Mouse (Mus musculus): ENCODE results near the gene Adgrf1. TPM values are rescaled to one million over a fixed set of nuclear protein-coding genes. Genes with fewer than 3 reads are reported as not detected.

The Adgrf1 gene
- polyA plus RNA-seq, 1 experiment from 2014 or later, result not detected

DNA sequence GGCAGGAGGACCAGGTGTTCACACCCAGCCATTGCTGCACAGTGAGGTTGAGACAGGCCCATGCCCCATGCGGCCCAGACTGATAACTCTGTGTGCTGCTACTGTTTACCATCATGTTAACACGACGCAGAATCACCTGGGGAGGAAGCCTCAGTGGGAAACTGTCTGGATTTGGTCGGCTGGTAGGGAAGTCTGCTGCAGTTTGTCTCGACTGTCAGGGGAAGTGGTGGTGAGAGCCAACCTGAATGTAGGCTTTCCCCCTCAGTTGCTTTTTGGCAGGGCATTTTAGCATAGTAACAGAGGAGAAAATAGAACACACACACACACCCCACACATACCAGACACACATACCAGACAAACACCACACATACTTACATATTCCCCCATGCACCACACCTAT lies 12.7 kb downstream of the Adgrf1 start:
- ATAC-seq (ENCODE audit: low FRiP score), result no peak
- H3K36me3 ChIP-seq (ENCODE audit: control insufficient read depth, insufficient read depth, low read length), result no peaks in the 10 kb centered on the region
- no peaks in the 10 kb centered on the region for H3K4me1 ChIP-seq (ENCODE audit: control insufficient read depth, insufficient read depth, low read length)
- H3K4me3 ChIP-seq (ENCODE audit: low read depth, low read length), result no peak overlapping the region
- no peak overlapping the region for H3K4me2 ChIP-seq
- no peak overlapping the region for H3K9ac ChIP-seq (ENCODE audit: low read length)
- no peak for DNase-seq (ENCODE audit: low spot score, missing footprints)
- 79% methylated on average over 5 of the region's 5 CpGs for WGBS
- H3K27me3 ChIP-seq (ENCODE audit: control insufficient read depth, insufficient read depth, low read length), result no peaks in the 10 kb centered on the region
- no peak overlapping the region for H3K27ac ChIP-seq (ENCODE audit: low read depth, low read length)
- H3K9me3 ChIP-seq (ENCODE audit: control insufficient read depth, low read length), result no peaks in the 10 kb centered on the region

DNA sequence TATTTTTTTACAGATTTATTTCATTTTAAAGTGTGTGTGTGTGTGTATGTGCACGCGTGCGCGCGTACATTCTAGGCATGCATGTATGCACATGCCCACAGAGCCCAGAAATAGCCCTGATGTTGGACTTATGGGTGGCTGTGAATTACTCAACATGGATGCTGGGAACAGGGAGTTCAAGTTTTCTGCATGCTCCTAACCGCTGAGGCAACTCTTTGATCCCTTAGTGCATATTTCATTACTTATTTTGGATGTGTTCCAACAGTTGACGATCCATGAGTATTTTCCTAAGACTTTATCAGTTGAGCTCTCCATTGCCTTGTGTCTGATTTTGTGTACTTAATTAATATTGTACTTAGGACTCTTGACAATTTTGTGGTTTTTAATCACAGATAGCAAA lies 29.4 kb downstream of the Adgrf1 start:
- Histone ChIP-seq H3K36me3 (ENCODE audit: control insufficient read depth, insufficient read depth, low read length) (no peaks in the 10 kb centered on the region), H3K4me1 (ENCODE audit: control insufficient read depth, insufficient read depth, low read length) (no peaks in the 10 kb centered on the region), H3K4me3 (ENCODE audit: low read depth, low read length) (no peak overlapping the region), H3K27ac (ENCODE audit: low read depth, low read length) (no peak overlapping the region), H3K9ac (ENCODE audit: low read length) (no peak overlapping the region), H3K4me2 (no peak overlapping the region), H3K27me3 (ENCODE audit: control insufficient read depth, insufficient read depth, low read length) (no peaks in the 10 kb centered on the region), H3K9me3 (ENCODE audit: control insufficient read depth, low read length) (no peaks in the 10 kb centered on the region)
- WGBS, result 95% methylated on average over 7 of the region's 7 CpGs
- DNase-seq (ENCODE audit: low spot score, missing footprints) (no peak), ATAC-seq (ENCODE audit: low FRiP score) (no peak)

- no peak overlapping the region for H3K27ac ChIP-seq (ENCODE audit: low read depth, low read length)
- peak overlapping the region; percentile 2; the same call in 1 of the 2 replicates for H3K9ac ChIP-seq (ENCODE audit: low read length)
Measured at GRCm38 (mm10) chr17:43325986-43326671, 56.0 kb downstream of the Adgrf1 start.

GRCm38 (mm10) chr17:43326726-43327700 lies 56.9 kb downstream of the Adgrf1 start:
- WGBS, result 5% methylated on average over 29 of the region's 29 CpGs
- peak overlapping the region; percentile 41; the same call in 1 of the 2 replicates for H3K27ac ChIP-seq (ENCODE audit: low read depth, low read length)
- ATAC-seq (ENCODE audit: low FRiP score) (peak; percentile 93), DNase-seq (ENCODE audit: low spot score, missing footprints) (peak; percentile 96)
- peak overlapping the region; percentile 49 for H3K4me2 ChIP-seq
- peaks cover 3% of the 10 kb centered on the region; the same call in 1 of the 2 replicates for H3K4me1 ChIP-seq (ENCODE audit: control insufficient read depth, insufficient read depth, low read length)
- H3K27me3 ChIP-seq (ENCODE audit: control insufficient read depth, insufficient read depth, low read length), result no peaks in the 10 kb centered on the region
- H3K9ac ChIP-seq (ENCODE audit: low read length), result peak overlapping the region; percentile 63; the same call in 1 of the 2 replicates
- H3K36me3 ChIP-seq (ENCODE audit: control insufficient read depth, insufficient read depth, low read length), result no peaks in the 10 kb centered on the region
- no peaks in the 10 kb centered on the region for H3K9me3 ChIP-seq (ENCODE audit: control insufficient read depth, low read length)
- H3K4me3 ChIP-seq (ENCODE audit: low read depth, low read length), result peak overlapping the region; percentile 26

More at GRCm38 (mm10) chr17:43325986-43326671, 56.0 kb downstream of the Adgrf1 start:
- Histone ChIP-seq H3K27me3 (ENCODE audit: control insufficient read depth, insufficient read depth, low read length) (no peaks in the 10 kb centered on the region), H3K4me2 (peak overlapping the region; percentile 49), H3K4me1 (ENCODE audit: control insufficient read depth, insufficient read depth, low read length) (peaks cover 3% of the 10 kb centered on the region; the same call in 1 of the 2 replicates), H3K9me3 (ENCODE audit: control insufficient read depth, low read length) (no peaks in the 10 kb centered on the region), H3K36me3 (ENCODE audit: control insufficient read depth, insufficient read depth, low read length) (no peaks in the 10 kb centered on the region), H3K4me3 (ENCODE audit: low read depth, low read length) (no peak overlapping the region)
- DNase-seq (ENCODE audit: low spot score, missing footprints) (no peak), ATAC-seq (ENCODE audit: low FRiP score) (peak; percentile 58; the same call in 1 of the 2 replicates)
- 53% methylated on average over 7 of the region's 7 CpGs for WGBS

- Histone ChIP-seq H3K36me3 (ENCODE audit: control insufficient read depth, insufficient read depth, low read length) (no peaks in the 10 kb centered on the region), H3K9me3 (ENCODE audit: control insufficient read depth, low read length) (no peaks in the 10 kb centered on the region), H3K4me2 (no peak overlapping the region), H3K27me3 (ENCODE audit: control insufficient read depth, insufficient read depth, low read length) (no peaks in the 10 kb centered on the region), H3K9ac (ENCODE audit: low read length) (no peak overlapping the region), H3K4me1 (ENCODE audit: control insufficient read depth, insufficient read depth, low read length) (peaks cover 3% of the 10 kb centered on the region; the same call in 1 of the 2 replicates), H3K4me3 (ENCODE audit: low read depth, low read length) (no peak overlapping the region), H3K27ac (ENCODE audit: low read depth, low read length) (no peak overlapping the region)
- 71% methylated on average over 6 of the region's 6 CpGs for WGBS
- DNase-seq (ENCODE audit: low spot score, missing footprints), result no peak
- ATAC-seq (ENCODE audit: low FRiP score), result no peak
Measured at GRCm38 (mm10) chr17:43327810-43328209, 57.7 kb downstream of the Adgrf1 start.

DNA sequence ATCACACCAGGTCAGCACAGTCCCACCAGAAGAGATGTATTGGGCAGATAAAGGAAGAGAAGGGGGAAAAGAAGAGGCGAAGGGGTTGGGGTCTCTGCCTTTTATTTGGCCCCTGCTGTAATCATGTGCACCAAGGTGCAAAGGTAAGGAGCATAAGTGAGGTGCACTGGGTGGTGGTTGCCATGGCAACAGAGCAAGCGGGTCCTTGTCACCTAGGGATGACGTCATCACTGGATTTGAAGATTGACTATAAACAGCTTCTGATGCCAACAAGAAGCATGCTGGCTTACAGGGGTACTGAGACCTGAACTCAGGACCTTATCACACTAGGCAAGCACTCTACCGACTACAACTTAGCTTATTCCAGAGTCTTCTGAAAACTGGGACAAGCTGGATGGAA lies 59.1 kb downstream of the Adgrf1 start:
- Histone ChIP-seq H3K36me3 (ENCODE audit: control insufficient read depth, insufficient read depth, low read length) (no peaks in the 10 kb centered on the region), H3K27ac (ENCODE audit: low read depth, low read length) (no peak overlapping the region), H3K9ac (ENCODE audit: low read length) (no peak overlapping the region), H3K4me2 (no peak overlapping the region), H3K27me3 (ENCODE audit: control insufficient read depth, insufficient read depth, low read length) (no peaks in the 10 kb centered on the region), H3K4me3 (ENCODE audit: low read depth, low read length) (no peak overlapping the region), H3K4me1 (ENCODE audit: control insufficient read depth, insufficient read depth, low read length) (peaks cover 3% of the 10 kb centered on the region; the same call in 1 of the 2 replicates), H3K9me3 (ENCODE audit: control insufficient read depth, low read length) (no peaks in the 10 kb centered on the region)
- no peak for DNase-seq (ENCODE audit: low spot score, missing footprints)
- ATAC-seq (ENCODE audit: low FRiP score), result no peak
- 87% methylated on average over 4 of the region's 4 CpGs for WGBS

- ATAC-seq (ENCODE audit: low FRiP score) (no peak), DNase-seq (ENCODE audit: low spot score, missing footprints) (no peak)
- no peak overlapping the region for H3K4me3 ChIP-seq (ENCODE audit: low read depth, low read length)
- H3K27me3 ChIP-seq (ENCODE audit: control insufficient read depth, insufficient read depth, low read length), result no peaks in the 10 kb centered on the region
- H3K9me3 ChIP-seq (ENCODE audit: control insufficient read depth, low read length), result no peaks in the 10 kb centered on the region
- peaks cover 3% of the 10 kb centered on the region; the same call in 1 of the 2 replicates for H3K4me1 ChIP-seq (ENCODE audit: control insufficient read depth, insufficient read depth, low read length)
- H3K9ac ChIP-seq (ENCODE audit: low read length), result no peak overlapping the region
- WGBS, result 86% methylated on average over 7 of the region's 7 CpGs
- no peak overlapping the region for H3K27ac ChIP-seq (ENCODE audit: low read depth, low read length)
- no peak overlapping the region for H3K4me2 ChIP-seq
- H3K36me3 ChIP-seq (ENCODE audit: control insufficient read depth, insufficient read depth, low read length), result no peaks in the 10 kb centered on the region
Measured at GRCm38 (mm10) chr17:43329761-43330183, 59.6 kb downstream of the Adgrf1 start.

DNA sequence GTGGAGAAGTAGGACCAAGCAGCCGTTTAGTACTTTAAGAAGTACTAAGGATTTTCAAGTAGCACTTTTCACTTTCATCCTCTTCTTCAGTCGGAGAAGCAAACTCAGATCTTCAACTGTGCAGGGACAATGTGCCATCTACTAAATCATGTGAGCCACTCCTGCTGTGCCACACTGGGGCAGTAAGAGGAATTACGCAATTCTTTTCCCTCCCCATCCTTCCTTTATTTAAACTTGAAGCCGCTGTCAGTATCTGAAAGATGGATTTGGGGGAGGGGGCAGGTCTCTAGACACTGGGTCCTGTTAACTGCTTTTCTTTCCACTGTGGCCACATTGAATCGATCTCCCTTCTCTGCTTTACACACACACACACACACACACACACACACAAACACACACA lies 62.6 kb downstream of the Adgrf1 start:
- H3K4me3 ChIP-seq (ENCODE audit: low read depth, low read length), result no peak overlapping the region
- DNase-seq (ENCODE audit: low spot score, missing footprints) (no peak), ATAC-seq (ENCODE audit: low FRiP score) (no peak)
- no peak overlapping the region for H3K27ac ChIP-seq (ENCODE audit: low read depth, low read length)
- H3K9ac ChIP-seq (ENCODE audit: low read length), result no peak overlapping the region
- no peaks in the 10 kb centered on the region for H3K36me3 ChIP-seq (ENCODE audit: control insufficient read depth, insufficient read depth, low read length)
- no peaks in the 10 kb centered on the region for H3K4me1 ChIP-seq (ENCODE audit: control insufficient read depth, insufficient read depth, low read length)
- H3K27me3 ChIP-seq (ENCODE audit: control insufficient read depth, insufficient read depth, low read length), result no peaks in the 10 kb centered on the region
- H3K4me2 ChIP-seq, result no peak overlapping the region
- no peaks in the 10 kb centered on the region for H3K9me3 ChIP-seq (ENCODE audit: control insufficient read depth, low read length)
- WGBS, result 55% methylated on average over 5 of the region's 5 CpGs

DNA sequence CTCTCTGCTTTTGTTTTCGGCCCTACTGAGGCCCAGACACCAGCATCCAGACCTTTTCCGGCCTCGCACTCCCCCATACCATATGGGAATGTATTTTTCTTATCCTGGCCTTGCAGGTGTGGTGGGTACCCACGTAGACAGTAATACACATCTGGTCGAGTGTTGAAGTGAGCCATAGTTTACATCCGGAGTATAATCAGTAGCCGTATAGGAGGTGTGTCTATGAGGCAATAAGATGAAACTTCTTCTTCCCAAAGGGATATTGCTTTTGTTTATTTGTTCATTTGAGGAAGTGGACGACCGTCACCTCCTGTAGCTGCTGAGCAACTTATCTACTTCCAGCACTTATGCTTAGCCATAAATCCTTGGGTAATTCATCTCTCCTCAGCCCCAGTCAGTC lies 63.9 kb downstream of the Adgrf1 start:
- Histone ChIP-seq H3K4me3 (ENCODE audit: low read depth, low read length) (no peak overlapping the region), H3K27me3 (ENCODE audit: control insufficient read depth, insufficient read depth, low read length) (no peaks in the 10 kb centered on the region), H3K4me1 (ENCODE audit: control insufficient read depth, insufficient read depth, low read length) (no peaks in the 10 kb centered on the region), H3K27ac (ENCODE audit: low read depth, low read length) (no peak overlapping the region), H3K9me3 (ENCODE audit: control insufficient read depth, low read length) (no peaks in the 10 kb centered on the region), H3K36me3 (ENCODE audit: control insufficient read depth, insufficient read depth, low read length) (no peaks in the 10 kb centered on the region), H3K4me2 (no peak overlapping the region), H3K9ac (ENCODE audit: low read length) (no peak overlapping the region)
- DNase-seq (ENCODE audit: low spot score, missing footprints) (no peak), ATAC-seq (ENCODE audit: low FRiP score) (no peak)
- WGBS, result 84% methylated on average over 9 of the region's 9 CpGs

Data from midbrain, embryonic 11.5 days (tissue).